Mouse (Mus musculus) layer of hippocampus, adult 8-10 months (tissue): ENCODE results near the gene Bcl11b. TPM values are rescaled to one million over a fixed set of nuclear protein-coding genes. Genes with fewer than 3 reads are reported as not detected.

Experiments used
- DNase-seq, 2 experiments: peaks; one replicate each; pipeline ENCODE4 v3.0.0; 2022; ENCODE audit warnings: low spot score in 2 of 2
- total RNA-seq, 4 experiments: library from RNA; stranded (reverse); gene quantifications; 2 replicates each; pipeline ENCODE4 v1.2.4; 2022

Bcl11b gene
- total RNA-seq, 4 experiments from 2014 or later = 110 to 122 (median 115) TPM

DNA sequence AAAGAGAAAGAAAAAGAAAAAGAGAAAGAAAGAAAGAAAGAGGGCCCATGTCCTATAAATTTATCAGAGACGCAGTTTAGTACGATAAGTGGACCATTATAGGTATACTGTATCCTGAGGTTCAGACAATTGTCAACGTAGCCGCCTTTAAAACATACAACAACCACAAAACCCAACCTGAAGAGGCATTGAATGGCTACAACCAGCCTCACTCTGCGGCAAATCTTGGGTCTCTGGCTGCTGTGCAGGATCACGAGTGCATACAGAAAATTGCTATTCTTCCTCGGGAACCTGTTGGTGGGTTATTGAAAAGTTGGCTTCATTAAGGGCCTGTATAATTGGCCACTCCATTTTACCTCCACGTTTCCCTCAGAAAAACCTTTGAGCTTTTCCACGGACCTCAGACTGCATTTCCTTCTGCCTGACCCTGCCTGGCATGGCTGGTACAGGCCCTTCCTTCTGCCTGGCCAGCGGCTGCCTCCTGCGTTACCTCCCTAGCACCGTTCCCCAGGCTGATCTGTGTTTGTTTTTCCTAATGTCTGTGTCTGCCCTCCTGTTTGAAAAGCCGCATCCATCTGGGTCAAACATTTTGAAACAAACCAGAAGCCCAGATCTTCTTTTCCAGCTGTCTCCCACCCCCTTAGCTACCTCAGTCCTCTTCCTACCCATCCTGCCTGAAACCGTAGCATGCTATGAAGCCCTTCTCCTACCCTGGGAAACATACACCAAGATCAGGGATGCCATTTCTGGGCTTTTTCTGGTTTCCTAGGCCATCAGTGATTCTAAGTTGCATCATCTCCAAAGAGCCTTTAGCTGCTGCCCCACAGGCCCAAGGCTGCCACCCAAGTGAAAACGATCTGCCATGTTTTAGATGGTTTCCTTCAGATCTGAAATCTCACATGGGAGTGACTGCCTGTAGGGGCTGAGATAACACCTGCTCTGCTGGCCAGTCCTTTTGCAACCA lies 3.4 kb downstream of the Bcl11b start:
- DNase-seq = no peak

GRCm38 (mm10) chr12:107998746-107999145 lies 4.7 kb downstream of the Bcl11b start:
- peak; percentile 75 to 90 for DNase-seq

DNA sequence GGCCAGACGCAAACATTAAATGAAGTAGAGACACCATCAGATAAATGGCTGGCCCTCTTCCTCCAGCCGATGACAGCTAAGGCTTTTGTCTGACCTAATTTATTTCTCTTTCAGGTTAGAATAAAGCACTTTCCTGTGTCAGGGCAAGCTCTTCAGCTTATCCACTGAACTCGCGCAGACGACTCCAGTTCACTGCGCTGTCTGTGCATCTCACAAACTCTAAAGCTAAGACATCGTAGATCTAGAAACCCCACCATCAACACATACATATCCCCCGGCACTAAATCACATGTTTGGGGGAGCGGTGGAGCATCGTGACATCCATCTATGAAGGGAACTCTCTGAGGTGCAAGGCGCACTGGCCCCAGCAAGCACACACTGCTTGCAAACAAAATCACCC lies 5.5 kb downstream of the Bcl11b start:
- DNase-seq = no peak

GRCm38 (mm10) chr12:107997241-107997640 lies 6.2 kb downstream of the Bcl11b start:
- no peak for DNase-seq

GRCm38 (mm10) chr12:107996773-107997172 lies 6.6 kb downstream of the Bcl11b start:
- DNase-seq = no peak

DNA sequence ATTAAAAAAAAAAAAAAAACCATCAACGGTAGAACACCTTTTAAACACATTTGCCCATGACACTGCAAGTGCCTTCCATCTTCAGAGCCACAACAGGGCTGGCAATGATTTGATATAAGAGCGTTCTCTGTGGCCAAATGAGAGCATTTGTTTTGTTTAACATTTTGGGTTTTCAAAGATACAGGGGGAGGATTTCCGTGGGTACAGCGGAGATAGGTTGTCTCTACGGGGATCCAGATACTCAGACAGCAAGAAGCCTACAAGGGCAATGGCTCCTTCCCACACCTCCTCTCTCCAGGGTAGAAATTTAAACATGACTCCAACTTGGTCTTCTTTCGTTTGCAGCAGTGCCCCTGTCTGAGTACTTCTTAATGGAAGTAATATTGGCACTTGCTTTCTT lies 7.2 kb downstream of the Bcl11b start:
- DNase-seq = no peak

DNA sequence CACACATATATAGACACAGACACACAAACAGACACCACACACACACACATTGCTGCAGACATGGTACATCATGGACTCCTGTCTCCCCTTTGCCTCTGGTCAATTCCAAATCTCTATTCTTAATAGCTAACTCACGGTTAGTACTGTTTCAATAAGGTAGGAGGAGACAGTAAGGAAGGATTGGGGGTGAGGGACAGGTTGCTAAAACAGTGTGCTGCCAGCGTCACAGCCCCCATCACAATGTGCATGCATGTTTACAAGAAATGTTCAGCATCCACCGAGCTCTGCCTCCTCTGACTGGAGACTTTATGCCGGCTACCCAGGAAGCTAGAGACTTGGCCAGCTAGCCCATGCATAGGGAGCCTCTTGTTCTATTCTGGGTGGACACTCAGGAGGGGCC lies 9.0 kb downstream of the Bcl11b start:
- no peak for DNase-seq

DNA sequence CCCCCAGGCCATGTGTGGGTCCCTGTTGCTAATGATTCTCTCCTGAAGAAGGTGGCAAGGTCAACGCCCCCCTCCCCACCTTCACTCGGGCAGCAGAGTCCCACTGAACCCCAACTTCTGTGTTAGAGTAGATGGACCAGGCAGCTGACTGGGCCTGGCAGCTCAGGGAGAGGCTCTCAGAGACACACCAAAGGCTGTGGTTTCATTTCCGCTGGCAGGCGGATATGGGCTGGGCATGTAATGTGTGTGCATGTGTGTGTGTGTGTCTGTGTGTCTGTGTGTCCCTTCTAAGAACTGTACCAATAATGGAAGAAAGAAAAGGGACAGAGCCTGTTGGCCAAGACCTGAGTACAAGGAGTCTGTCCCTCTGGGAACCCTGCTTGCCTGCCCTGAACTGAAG lies 10.4 kb downstream of the Bcl11b start:
- DNase-seq = no peak

- no peak for DNase-seq
These were observed 12.2 kb downstream of the Bcl11b start for GRCm38 (mm10) chr12:107991191-107991590.

GRCm38 (mm10) chr12:107983211-107983610 lies 20.2 kb downstream of the Bcl11b start:
- no peak for DNase-seq

DNA sequence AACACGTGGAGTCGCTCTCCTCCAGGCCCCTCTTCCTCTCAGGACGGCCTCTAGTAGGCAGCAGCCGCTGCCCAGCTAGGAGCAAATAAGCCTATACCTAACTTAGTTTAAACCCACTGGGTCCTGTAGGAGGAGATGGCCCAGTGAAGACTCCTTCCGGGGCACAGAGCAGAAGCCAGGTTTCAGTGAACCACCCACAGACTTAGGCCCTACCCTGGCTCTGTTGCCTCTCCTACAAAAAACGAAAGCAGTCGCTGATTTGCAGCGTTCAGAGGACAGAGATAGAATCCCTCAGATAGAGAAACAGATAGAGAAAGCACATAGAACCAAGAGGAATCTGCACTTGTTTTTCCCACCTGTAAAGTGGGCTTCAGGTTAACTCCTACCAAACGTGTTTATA lies 21.1 kb downstream of the Bcl11b start:
- no peak for DNase-seq

GRCm38 (mm10) chr12:107981231-107981630 lies 22.2 kb downstream of the Bcl11b start:
- no peak for DNase-seq

GRCm38 (mm10) chr12:107980261-107980961 lies 23.0 kb downstream of the Bcl11b start:
- no peak for DNase-seq

DNA sequence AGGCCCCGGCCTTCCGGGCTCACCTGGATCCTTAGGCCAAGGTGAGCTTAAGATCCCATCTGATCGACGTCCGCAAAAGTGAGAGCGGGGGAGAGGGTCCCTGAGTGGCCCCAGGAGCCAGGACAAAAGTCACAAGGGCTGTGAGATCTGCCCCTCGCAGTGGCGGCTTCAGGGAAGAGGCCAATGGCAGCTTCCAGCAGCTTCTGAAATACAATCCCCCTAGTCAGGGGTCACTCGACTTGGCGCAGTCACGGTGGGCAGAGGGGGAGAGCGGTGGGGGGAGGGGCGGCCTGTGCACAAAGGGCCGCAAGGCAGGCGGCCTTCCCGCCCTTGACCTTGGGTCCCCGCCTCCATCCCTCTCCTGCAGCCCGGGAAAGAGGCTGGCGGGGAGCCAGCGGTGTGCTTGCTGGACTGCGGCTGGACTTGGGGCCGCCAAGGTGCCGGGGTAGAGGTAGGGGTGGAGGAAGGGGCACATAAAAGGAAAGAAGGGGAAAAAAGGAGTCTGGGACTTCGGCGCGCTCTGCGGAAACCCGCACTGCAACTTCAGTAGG lies 23.6 kb downstream of the Bcl11b start:
- DNase-seq = no peak

GRCm38 (mm10) chr12:107978736-107979255 lies 24.6 kb downstream of the Bcl11b start:
- no peak for DNase-seq

- DNase-seq = no peak
These were observed 25.3 kb downstream of the Bcl11b start for GRCm38 (mm10) chr12:107978063-107978462.

GRCm38 (mm10) chr12:107977534-107977933 lies 25.9 kb downstream of the Bcl11b start:
- DNase-seq = no peak

- no peak for DNase-seq
These were observed 26.3 kb downstream of the Bcl11b start for GRCm38 (mm10) chr12:107977086-107977485.

- DNase-seq = no peak
These were observed 26.8 kb downstream of the Bcl11b start for GRCm38 (mm10) chr12:107976571-107977001.

DNA sequence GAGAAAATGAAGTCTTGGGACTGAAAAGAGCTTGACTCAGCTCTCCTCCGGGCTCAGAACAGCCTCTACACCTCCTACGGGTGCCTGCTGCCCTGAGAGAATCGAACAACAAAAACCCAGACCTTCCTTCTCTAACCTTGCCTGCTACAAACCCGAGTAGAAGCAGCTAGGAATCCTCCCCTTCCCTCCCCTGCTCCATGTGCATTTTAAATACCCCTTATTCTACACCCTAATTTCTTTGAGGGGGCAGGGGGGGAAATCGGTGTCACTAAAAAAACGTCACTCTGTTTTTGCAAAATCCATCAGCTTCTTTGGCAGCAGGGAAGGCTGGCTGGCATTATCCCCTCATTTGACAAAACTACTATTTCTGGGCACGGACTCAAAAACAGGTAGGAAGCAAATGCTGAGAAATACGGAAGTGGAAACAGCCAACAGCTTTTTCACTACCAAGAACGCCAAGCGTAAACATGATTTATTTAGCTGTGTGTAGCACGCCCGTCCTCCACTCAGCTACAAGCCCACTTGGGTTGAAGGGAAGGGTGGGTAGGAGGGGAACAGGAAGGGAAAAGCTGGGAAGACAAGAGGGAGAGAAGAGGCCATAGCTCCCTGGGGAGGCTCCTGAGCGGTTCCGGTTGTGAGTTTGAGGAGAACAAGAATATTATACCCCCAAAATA lies 27.4 kb downstream of the Bcl11b start:
- DNase-seq = no peak

DNA sequence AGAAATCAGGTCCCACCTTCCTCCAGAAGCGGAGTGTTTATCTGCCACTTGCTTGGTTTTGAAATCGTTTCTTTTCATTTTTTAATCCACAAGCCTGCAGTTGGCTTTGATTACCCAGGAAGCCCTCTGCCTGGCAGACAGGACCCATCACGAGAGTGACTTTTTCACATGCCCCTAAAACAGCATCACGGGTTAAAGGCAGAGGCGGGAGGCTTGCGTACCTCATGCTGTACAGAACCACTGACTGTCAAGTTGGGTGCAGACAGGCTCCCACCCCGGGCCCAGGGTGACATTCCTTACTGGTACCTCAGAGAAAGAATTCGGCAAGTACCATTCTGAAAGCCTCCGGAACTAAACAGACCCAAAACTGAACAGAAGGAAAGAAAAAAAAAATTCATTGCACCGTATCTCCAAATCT lies 27.9 kb downstream of the Bcl11b start:
- DNase-seq = no peak
